Mouse (Mus musculus) limb, embryonic 13.5 days (tissue): ENCODE measurements around the gene Phldb2. TPM values are rescaled to one million over a fixed set of nuclear protein-coding genes. Genes with fewer than 3 reads are reported as not detected.
A peak's percentile ranks its signal among the peaks of the same experiment; 100 is the strongest.

Source experiments
- ATAC-seq: fragments of 200-750 bp; cut with Nextera tagmentation; 2 replicates; pipeline ENCODE4 v1.8.0; 2017; ENCODE audit warnings: low read depth, moderate number of reproducible peaks, moderate TSS enrichment; ENCODE audit not compliant: low FRiP score
- H3K27ac ChIP-seq: fragments of 300-500 bp; sonication (generic); 2 replicates; pipeline ENCODE4 v1.5.1; 2015; ENCODE audit warnings: inconsistent platforms, mild to moderate bottlenecking, moderate library complexity
- H3K27me3 ChIP-seq: fragments of 300-500 bp; sonication (generic); 2 replicates; pipeline ENCODE4 v1.6.1; 2015; ENCODE audit warnings: mild to moderate bottlenecking, inconsistent platforms
- H3K36me3 ChIP-seq: fragments of 300-500 bp; sonication (generic); 2 replicates; pipeline ENCODE4 v1.6.1; 2015; ENCODE audit warnings: inconsistent platforms, mild to moderate bottlenecking, moderate library complexity
- H3K4me1 ChIP-seq: fragments of 300-500 bp; sonication (generic); 2 replicates; pipeline ENCODE4 v1.6.1; 2015; ENCODE audit warnings: inconsistent platforms
- H3K4me2 ChIP-seq: fragments of 300-500 bp; sonication (generic); replicated peaks from 2 replicates; pipeline ENCODE4 v1.6.1; 2015; ENCODE audit warnings: inconsistent platforms, mild to moderate bottlenecking, moderate library complexity
- H3K4me3 ChIP-seq: fragments of 300-500 bp; sonication (generic); 2 replicates; pipeline ENCODE4 v1.5.1; 2015; ENCODE audit warnings: moderate library complexity, mild to moderate bottlenecking, inconsistent platforms
- H3K9ac ChIP-seq: fragments of 300-500 bp; sonication (generic); 2 replicates; pipeline ENCODE4 v1.6.1; 2015; ENCODE audit warnings: mild to moderate bottlenecking, inconsistent platforms
- H3K9me3 ChIP-seq: fragments of 300-500 bp; sonication (generic); 2 replicates; pipeline ENCODE4 v1.6.1; 2016; ENCODE audit warnings: inconsistent platforms
- WGBS: fragments of 180-500 bp; shearing (Covaris S2); methylation state at CpG from one replicate; pipeline ENCODE4 v1.1.7; 2015; 5-methylcytosine and 5-hydroxymethylcytosine counted together
- polyA plus RNA-seq: library from polyadenylated mRNA; unstranded; fragments of >200 nt; fragmentation: Nextera tagmentation; extraction: Ambion mirVana; gene quantifications from 2 replicates; pipeline ENCODE4 v1.2.1, GENCODE M21; 2015

The Phldb2 gene
- polyA plus RNA-seq, 1 experiment from 2014 or later = 77.8 TPM

GRCm38 (mm10) chr16:45767434-45767833 lies 186.0 kb downstream of the Phldb2 start:
- peaks cover 79% of the 10 kb centered on the region for H3K36me3 ChIP-seq
- no peak overlapping the region for H3K27ac ChIP-seq

GRCm38 (mm10) chr16:45765801-45766494 lies 187.4 kb downstream of the Phldb2 start:
- Histone ChIP-seq H3K4me1 (peaks cover 6% of the 10 kb centered on the region; the same call in 1 of the 2 replicates), H3K4me3 (no peak overlapping the region), H3K4me2 (no peak overlapping the region), H3K27me3 (no peaks in the 10 kb centered on the region), H3K9ac (no peak overlapping the region), H3K36me3 (peaks cover 73% of the 10 kb centered on the region), H3K27ac (no peak overlapping the region), H3K9me3 (no peaks in the 10 kb centered on the region)
- no peak for ATAC-seq
- 82% methylated on average over 7 of the region's 7 CpGs for WGBS

More at GRCm38 (mm10) chr16:45767434-45767833, 186.0 kb downstream of the Phldb2 start:
- Histone ChIP-seq H3K27me3 (no peaks in the 10 kb centered on the region), H3K4me2 (no peak overlapping the region), H3K9me3 (no peaks in the 10 kb centered on the region), H3K4me1 (peaks cover 6% of the 10 kb centered on the region; the same call in 1 of the 2 replicates), H3K9ac (no peak overlapping the region), H3K4me3 (no peak overlapping the region)
- ATAC-seq = no peak
- 55% methylated on average over 4 of the region's 4 CpGs for WGBS

DNA sequence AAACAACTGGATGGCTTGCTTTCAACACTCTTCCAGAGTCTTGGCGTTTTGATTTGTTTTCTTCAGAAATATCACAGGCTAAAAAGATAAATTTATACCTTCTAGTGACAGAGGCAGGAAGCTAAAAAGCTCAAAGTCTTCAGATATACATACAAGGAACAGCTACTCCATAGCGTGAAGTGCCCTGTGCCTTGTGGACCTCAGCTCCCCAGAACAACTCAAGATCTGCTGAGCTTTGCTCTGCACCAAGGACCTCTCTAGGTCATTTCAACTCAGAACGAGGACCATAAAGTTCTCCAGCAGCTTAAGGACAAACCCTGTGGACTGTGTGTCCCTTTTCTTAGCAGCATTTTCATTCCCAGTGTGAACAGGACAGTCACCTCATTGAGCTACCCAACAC lies 188.3 kb downstream of the Phldb2 start:
- H3K27ac ChIP-seq = no peak overlapping the region
- H3K4me3 ChIP-seq = no peak overlapping the region
- no peak for ATAC-seq
- peaks cover 73% of the 10 kb centered on the region for H3K36me3 ChIP-seq
- WGBS = 83% methylated on average over 3 of the region's 3 CpGs
- peaks cover 6% of the 10 kb centered on the region; the same call in 1 of the 2 replicates for H3K4me1 ChIP-seq
- H3K4me2 ChIP-seq = no peak overlapping the region
- no peak overlapping the region for H3K9ac ChIP-seq
- no peaks in the 10 kb centered on the region for H3K27me3 ChIP-seq
- H3K9me3 ChIP-seq = no peaks in the 10 kb centered on the region

DNA sequence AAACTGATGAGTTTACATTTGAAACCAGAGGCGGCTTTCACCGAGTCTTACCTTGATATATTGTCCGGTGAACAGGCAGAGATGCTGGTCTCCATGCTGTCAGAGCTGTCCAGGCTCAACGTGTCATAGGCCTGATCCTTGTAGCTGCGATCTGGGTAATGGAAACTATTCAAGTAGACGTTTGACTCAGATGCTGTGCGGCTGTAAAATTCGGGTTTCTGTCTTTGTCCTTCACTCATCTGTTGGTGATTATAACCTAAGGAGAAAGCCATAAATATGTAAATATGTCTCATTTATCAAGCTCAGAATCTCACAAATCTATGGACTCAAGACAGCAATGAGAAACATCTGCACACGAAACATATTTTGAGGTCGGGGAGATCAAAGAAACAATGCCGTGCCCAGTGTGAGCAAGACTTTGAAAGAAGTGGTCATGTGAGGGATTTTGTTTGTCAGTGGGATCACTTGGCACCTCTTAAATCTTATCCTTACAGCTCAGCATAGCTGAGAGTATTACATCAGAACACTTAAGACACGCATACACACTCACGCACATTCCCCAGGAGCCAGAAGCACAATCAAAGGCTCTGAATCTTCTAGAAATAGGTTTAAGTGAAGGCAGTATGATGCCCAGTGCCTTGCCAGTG lies 190.4 kb downstream of the Phldb2 start:
- no peak overlapping the region for H3K4me2 ChIP-seq
- ATAC-seq = peak; percentile 59
- H3K27ac ChIP-seq = peak overlapping the region; percentile 6; the same call in 1 of the 2 replicates
- no peaks in the 10 kb centered on the region for H3K9me3 ChIP-seq
- peaks cover 6% of the 10 kb centered on the region; the same call in 1 of the 2 replicates for H3K4me1 ChIP-seq
- H3K27me3 ChIP-seq = no peaks in the 10 kb centered on the region
- no peak overlapping the region for H3K9ac ChIP-seq
- 36% methylated on average over 13 of the region's 13 CpGs for WGBS
- H3K4me3 ChIP-seq = no peak overlapping the region
- peaks cover 76% of the 10 kb centered on the region for H3K36me3 ChIP-seq

DNA sequence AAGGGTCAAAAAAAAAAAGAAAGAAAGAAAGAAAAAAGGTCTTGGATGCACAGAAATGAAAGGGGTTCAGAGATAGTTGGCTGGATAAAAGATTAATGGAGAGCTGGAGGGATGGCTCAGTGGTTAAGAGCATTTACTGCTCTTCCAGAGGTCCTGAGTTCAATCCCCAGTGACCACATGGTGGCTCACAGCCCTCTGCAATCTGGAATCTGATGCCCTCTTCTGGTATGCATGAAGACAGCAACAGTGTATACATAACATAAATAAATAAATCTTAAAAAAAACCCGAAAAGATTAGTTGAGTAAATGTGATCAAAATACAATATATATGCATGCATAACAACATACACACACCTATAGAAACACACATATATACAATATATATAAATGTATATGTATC lies 192.0 kb downstream of the Phldb2 start:
- Histone ChIP-seq H3K9ac (no peak overlapping the region), H3K4me1 (peaks cover 4% of the 10 kb centered on the region; the same call in 1 of the 2 replicates), H3K27me3 (no peaks in the 10 kb centered on the region), H3K4me2 (no peak overlapping the region), H3K36me3 (peaks cover 76% of the 10 kb centered on the region), H3K9me3 (no peaks in the 10 kb centered on the region), H3K27ac (no peak overlapping the region), H3K4me3 (no peak overlapping the region)
- WGBS = 89% methylated on average over 1 of the region's 1 CpGs
- ATAC-seq = no peak

GRCm38 (mm10) chr16:45758726-45759269 lies 194.6 kb downstream of the Phldb2 start:
- Histone ChIP-seq H3K9ac (no peak overlapping the region), H3K36me3 (peaks cover 55% of the 10 kb centered on the region), H3K4me3 (no peak overlapping the region), H3K27ac (no peak overlapping the region), H3K9me3 (no peaks in the 10 kb centered on the region), H3K27me3 (no peaks in the 10 kb centered on the region), H3K4me2 (no peak overlapping the region), H3K4me1 (peaks cover 4% of the 10 kb centered on the region; the same call in 1 of the 2 replicates)
- no peak for ATAC-seq
- 89% methylated on average over 9 of the region's 9 CpGs for WGBS

- Histone ChIP-seq H3K27ac (peak overlapping the region; percentile 35; the same call in 1 of the 2 replicates), H3K36me3 (peaks cover 47% of the 10 kb centered on the region), H3K9me3 (no peaks in the 10 kb centered on the region), H3K4me2 (no peak overlapping the region), H3K27me3 (no peaks in the 10 kb centered on the region), H3K9ac (no peak overlapping the region), H3K4me1 (no peaks in the 10 kb centered on the region), H3K4me3 (no peak overlapping the region)
- no peak for ATAC-seq
- WGBS = 85% methylated on average over 12 of the region's 12 CpGs
Observed at GRCm38 (mm10) chr16:45757421-45758078, 195.8 kb downstream of the Phldb2 start.

DNA sequence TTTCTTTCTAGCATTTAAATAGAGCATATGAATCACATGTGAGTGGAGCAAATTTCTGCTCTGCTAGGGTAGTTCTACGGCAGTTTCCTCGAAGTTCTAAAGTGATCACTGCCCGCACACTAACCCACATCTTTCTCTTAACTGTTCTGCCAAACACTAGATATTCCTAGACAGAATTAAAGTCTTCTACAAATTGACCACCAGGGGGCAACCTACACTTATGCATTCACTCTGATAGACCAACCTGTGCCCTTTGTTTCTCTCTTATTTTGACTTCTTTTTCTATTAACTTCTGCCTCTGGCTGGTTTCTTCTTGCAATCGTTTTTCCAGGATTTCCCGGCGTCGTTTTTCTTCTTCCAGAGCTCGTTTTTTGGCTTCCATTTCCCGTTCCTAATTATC lies 196.5 kb downstream of the Phldb2 start:
- H3K4me2 ChIP-seq = no peak overlapping the region
- H3K9me3 ChIP-seq = no peaks in the 10 kb centered on the region
- WGBS = 33% methylated on average over 9 of the region's 9 CpGs
- no peak overlapping the region for H3K9ac ChIP-seq
- peaks cover 50% of the 10 kb centered on the region for H3K36me3 ChIP-seq
- H3K4me1 ChIP-seq = no peaks in the 10 kb centered on the region
- ATAC-seq = peak; percentile 44; the same call in 1 of the 2 replicates
- H3K27ac ChIP-seq = no peak overlapping the region
- no peak overlapping the region for H3K4me3 ChIP-seq
- H3K27me3 ChIP-seq = no peaks in the 10 kb centered on the region

GRCm38 (mm10) chr16:45743591-45744144 lies 209.7 kb downstream of the Phldb2 start:
- WGBS = 59% methylated on average over 4 of the region's 4 CpGs
- peaks cover 24% of the 10 kb centered on the region for H3K36me3 ChIP-seq
- peak overlapping the region; percentile 34; the same call in 1 of the 2 replicates for H3K27ac ChIP-seq
- peaks cover 17% of the 10 kb centered on the region for H3K4me1 ChIP-seq
- no peaks in the 10 kb centered on the region for H3K27me3 ChIP-seq
- H3K4me3 ChIP-seq = peak overlapping the region; percentile 73; the same call in 1 of the 2 replicates
- no peak overlapping the region for H3K9ac ChIP-seq
- no peak for ATAC-seq
- H3K4me2 ChIP-seq = peak overlapping the region; percentile 67
- no peaks in the 10 kb centered on the region for H3K9me3 ChIP-seq

- Histone ChIP-seq H3K27me3 (no peaks in the 10 kb centered on the region), H3K4me3 (peak within 1 kb of the TSS; percentile 73), H3K27ac (peak within 1 kb of the TSS; percentile 88), H3K36me3 (peaks cover 16% of the 10 kb centered on the region), H3K9ac (peak within 1 kb of the TSS; percentile 88), H3K9me3 (no peaks in the 10 kb centered on the region), H3K4me2 (peak within 1 kb of the TSS; percentile 67), H3K4me1 (peaks cover 17% of the 10 kb centered on the region)
- under 1% methylated on average over 50 of the region's 51 CpGs for WGBS
- ATAC-seq = peak; percentile 98
Observed at GRCm38 (mm10) chr16:45742615-45743476, 210.6 kb downstream of the Phldb2 start, which contains the start of gene Abhd10. Gene Abhd10 (minus strand): TSS chr16:45742955.

DNA sequence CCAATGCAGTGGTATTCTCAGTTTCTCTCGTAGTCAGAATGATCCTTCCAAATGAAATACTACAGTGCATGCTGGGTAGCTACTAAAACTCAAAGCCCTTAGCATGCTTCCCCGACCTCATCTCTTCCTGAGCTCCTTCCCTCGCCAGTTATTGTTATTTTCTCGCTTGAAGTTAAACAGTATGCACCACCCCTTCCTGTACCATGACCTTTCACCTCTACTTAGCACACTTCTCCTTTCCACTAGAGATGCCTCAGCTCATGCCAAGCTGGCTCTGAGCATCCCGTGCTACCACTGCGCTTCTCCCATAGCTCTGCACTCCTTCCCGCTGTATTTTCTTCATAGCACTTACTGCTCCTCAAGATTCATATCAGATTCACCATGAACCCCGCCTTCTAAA lies 215.5 kb downstream of the Phldb2 start:
- 89% methylated on average over 8 of the region's 8 CpGs for WGBS

More for the DNA sequence above, 215.5 kb downstream of the Phldb2 start:
- Histone ChIP-seq H3K4me3 (no peak overlapping the region), H3K4me1 (peaks cover 9% of the 10 kb centered on the region), H3K27me3 (no peaks in the 10 kb centered on the region), H3K4me2 (no peak overlapping the region), H3K9me3 (no peaks in the 10 kb centered on the region), H3K36me3 (peaks cover 48% of the 10 kb centered on the region), H3K27ac (no peak overlapping the region), H3K9ac (no peak overlapping the region)
- no peak for ATAC-seq
